Mouse (Mus musculus) ES-Bruce4 (cell line): ENCODE measurements around the gene 9430015G10Rik. TPM values are rescaled to one million over a fixed set of nuclear protein-coding genes. Genes with fewer than 3 reads are reported as not detected.

Source experiments
- H3K27ac ChIP-seq: 2 replicates; pipeline ENCODE4 v1.5.1; 2012; ENCODE audit warnings: low read length, inconsistent platforms; ENCODE audit not compliant: insufficient read depth
- H3K27me3 ChIP-seq: 2 replicates; pipeline ENCODE4 v1.6.1; 2012; ENCODE audit warnings: mild to moderate bottlenecking, low read length, inconsistent platforms; ENCODE audit not compliant: control insufficient read depth, poor library complexity, insufficient read depth, severe bottlenecking
- H3K36me3 ChIP-seq: 2 replicates; pipeline ENCODE4 v1.6.1; 2012; ENCODE audit warnings: inconsistent platforms, mild to moderate bottlenecking, low read length, moderate library complexity; ENCODE audit not compliant: control insufficient read depth, poor library complexity, insufficient read depth, severe bottlenecking
- H3K4me1 ChIP-seq: one replicate; pipeline ENCODE4 v1.8.1; 2011; ENCODE audit warnings: low read length; ENCODE audit not compliant: control insufficient read depth, insufficient read depth
- H3K4me3 ChIP-seq: 2 replicates; pipeline ENCODE4 v1.5.1; 2011; ENCODE audit warnings: low read depth, mild to moderate bottlenecking, low read length
- H3K9ac ChIP-seq: 2 replicates; pipeline ENCODE4 v1.6.1; 2012; ENCODE audit warnings: low read depth, mild to moderate bottlenecking, inconsistent platforms; ENCODE audit not compliant: poor library complexity, severe bottlenecking
- H3K9me3 ChIP-seq: replicated peaks from 2 replicates; pipeline ENCODE4 v1.6.1; 2012; ENCODE audit warnings: mild to moderate bottlenecking, low read length, inconsistent platforms; ENCODE audit not compliant: control insufficient read depth, poor library complexity, insufficient read depth, severe bottlenecking
- CTCF ChIP-seq: IDR thresholded peaks from one replicate; pipeline ENCODE4 v1.8.1; 2011; ENCODE audit warnings: low read depth, low read length
- EP300 ChIP-seq: IDR thresholded peaks from 2 replicates; pipeline ENCODE4 v1.6.1; 2011; ENCODE audit warnings: low read depth, low read length; ENCODE audit not compliant: insufficient read depth
- POLR2A ChIP-seq: IDR thresholded peaks from one replicate; pipeline ENCODE4 v1.8.1; 2011; ENCODE audit warnings: low read length; ENCODE audit not compliant: insufficient read depth
- polyA plus RNA-seq: library from polyadenylated mRNA; stranded (reverse); fragments of >200 nt; gene quantifications from 2 replicates; pipeline ENCODE4 v1.2.4, GENCODE M21; 2011; ENCODE audit warnings: low read depth; ENCODE audit not compliant: missing spikeins, insufficient read depth, insufficient read length

9430015G10Rik gene
- polyA plus RNA-seq, 1 experiment, result 39.7 TPM

DNA sequence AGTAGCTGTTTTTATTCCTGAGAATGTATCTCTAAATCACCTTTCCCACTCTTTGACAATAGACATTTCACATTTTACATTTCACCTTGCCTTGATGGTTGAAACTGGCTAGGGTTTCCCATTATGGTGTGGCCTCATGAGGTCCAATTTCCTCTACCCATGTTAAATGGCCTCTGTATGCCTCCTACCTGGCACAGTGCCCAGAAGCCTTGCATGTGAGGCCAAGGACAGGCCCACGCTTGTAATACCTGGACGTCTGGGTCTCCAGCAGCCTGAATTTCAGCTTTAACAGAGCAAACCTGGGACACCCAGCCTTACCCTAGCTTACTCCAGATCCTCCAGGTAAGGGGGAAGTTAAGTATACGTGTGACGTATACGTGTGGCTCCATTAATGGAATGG is 26.4 kb upstream of the 9430015G10Rik start:
- Histone ChIP-seq H3K36me3 (no peaks in the 10 kb centered on the region), H3K4me3 (no peak overlapping the region), H3K27me3 (no peaks in the 10 kb centered on the region), H3K27ac (no peak overlapping the region), H3K9me3 (no peaks in the 10 kb centered on the region), H3K4me1 (no peaks in the 10 kb centered on the region), H3K9ac (no peak overlapping the region)
- TF ChIP-seq EP300 (no peak), POLR2A (no peak), CTCF (no peak)

DNA sequence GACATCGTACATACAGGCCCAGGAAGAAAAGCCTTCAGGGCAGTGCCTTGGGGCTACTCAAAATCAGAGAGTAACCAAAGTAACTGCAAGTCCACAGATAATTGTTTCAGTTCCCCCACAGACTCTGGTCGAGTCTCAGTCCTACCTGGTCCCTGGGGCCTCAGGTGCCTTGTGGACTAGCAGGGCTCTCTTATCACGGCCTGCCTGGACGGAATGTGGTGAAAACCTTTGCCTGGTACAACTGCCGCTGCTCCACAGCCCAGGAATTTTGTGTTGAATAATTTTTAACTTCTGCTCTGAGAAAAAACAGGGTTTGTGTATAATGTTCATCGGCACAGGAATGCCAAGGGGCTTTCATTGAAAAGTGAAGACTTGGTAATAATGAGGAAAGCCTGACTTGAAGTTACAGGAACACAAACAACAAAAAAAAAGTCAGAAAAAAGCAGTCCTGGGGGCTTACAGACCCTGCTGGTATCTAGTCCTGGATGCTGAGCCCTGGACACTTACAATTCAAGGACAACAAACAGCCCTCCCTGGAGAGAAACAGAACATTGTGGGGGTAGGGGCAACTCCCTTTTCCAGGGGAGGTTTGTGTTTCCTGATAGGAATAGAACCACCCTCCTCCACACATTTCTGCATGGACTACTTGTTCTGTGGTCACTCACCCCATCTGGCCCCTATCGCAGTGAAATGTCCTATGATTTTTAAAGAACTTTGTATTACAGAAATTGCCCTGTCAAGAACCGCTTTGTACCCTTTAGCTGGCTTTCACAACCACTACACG is 25.5 kb upstream of the 9430015G10Rik start:
- Histone ChIP-seq H3K9me3 (no peaks in the 10 kb centered on the region), H3K36me3 (no peaks in the 10 kb centered on the region), H3K27me3 (no peaks in the 10 kb centered on the region), H3K9ac (no peak overlapping the region), H3K4me3 (no peak overlapping the region), H3K4me1 (no peaks in the 10 kb centered on the region), H3K27ac (no peak overlapping the region)
- TF ChIP-seq CTCF (no peak), EP300 (no peak), POLR2A (no peak)

DNA sequence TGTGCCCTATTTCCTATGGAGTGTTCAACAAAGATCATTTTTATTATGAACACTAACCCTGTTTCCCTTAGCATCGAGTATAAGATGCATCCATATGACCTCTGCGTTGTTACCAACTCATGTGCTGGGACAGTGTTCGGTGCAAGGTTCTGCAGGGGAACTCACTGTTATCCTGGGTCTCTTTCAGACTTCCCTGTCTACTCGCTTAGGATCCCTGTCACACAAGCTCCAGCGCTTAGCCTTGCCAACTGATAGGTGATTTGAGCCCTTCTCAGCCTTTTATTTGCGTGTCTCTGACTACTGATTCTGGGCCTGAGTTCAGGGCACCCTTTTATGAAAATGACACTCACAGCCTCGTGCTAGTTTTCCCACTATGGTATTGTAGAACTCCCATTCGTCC is 24.5 kb upstream of the 9430015G10Rik start:
- H3K9me3 ChIP-seq, result no peaks in the 10 kb centered on the region
- no peaks in the 10 kb centered on the region for H3K27me3 ChIP-seq
- no peaks in the 10 kb centered on the region for H3K36me3 ChIP-seq
- no peak overlapping the region for H3K27ac ChIP-seq
- H3K4me1 ChIP-seq, result no peaks in the 10 kb centered on the region
- H3K4me3 ChIP-seq, result no peak overlapping the region
- H3K9ac ChIP-seq, result no peak overlapping the region
- TF ChIP-seq CTCF (no peak), EP300 (no peak), POLR2A (no peak)

DNA sequence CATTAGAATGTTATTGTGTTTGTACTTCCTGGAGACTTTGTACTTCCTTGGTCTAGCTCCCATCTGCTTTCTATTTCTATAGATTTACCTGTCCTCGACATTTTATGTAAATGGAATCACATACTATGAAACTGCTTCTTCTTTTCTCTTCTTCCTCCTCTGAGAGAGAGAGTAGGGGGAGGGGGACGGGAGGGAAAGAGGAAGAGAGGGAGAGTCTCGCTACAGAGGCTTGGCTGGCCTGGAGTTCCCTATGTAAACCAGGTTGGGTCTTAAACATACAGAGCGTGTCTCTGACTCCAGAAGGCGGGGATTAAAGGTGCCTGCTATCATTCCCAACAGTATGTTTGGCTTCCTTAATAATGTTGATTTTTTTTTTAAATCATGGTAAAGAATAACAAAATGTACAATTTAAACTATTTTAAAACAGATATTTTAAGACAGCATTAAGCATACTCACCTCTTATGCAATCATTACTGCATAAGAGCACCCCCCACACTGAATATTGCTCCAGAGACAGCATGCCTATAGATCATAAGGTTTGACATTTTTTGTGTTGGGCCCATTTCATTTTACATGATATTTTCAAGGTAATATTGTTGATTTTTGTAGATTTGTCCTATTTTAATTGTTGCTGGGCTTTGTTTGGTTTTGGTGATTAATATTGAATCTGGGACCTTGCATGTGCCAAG is 22.2 kb upstream of the 9430015G10Rik start:
- Histone ChIP-seq H3K9me3 (no peaks in the 10 kb centered on the region), H3K36me3 (no peaks in the 10 kb centered on the region), H3K4me3 (no peak overlapping the region), H3K27ac (no peak overlapping the region), H3K9ac (no peak overlapping the region), H3K27me3 (no peaks in the 10 kb centered on the region), H3K4me1 (no peaks in the 10 kb centered on the region)
- TF ChIP-seq EP300, result no peak
- TF ChIP-seq CTCF, result no peak
- TF ChIP-seq POLR2A, result no peak

DNA sequence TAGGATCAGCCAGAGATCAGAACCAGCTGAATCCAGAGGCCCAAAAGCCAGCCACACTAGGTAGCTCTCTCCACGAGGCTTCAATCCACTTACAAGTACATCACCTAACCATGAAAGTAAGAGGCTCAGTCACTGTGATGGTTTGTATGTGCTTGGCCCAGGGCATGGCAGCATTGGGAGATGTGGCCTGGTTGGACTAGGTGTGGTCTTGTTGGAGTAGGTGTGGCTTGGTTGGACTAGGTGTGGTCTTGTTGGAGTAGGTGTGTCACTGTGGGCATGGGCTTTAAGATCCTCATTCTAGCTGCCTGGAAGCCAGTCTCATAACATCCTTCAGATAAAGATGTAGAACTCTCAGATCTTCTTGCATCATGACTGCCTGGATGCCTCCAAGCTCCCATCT is 18.5 kb upstream of the 9430015G10Rik start:
- Histone ChIP-seq H3K27me3 (no peaks in the 10 kb centered on the region), H3K4me1 (no peaks in the 10 kb centered on the region), H3K4me3 (no peak overlapping the region), H3K36me3 (no peaks in the 10 kb centered on the region), H3K9me3 (no peaks in the 10 kb centered on the region), H3K27ac (no peak overlapping the region), H3K9ac (no peak overlapping the region)
- no peak for TF ChIP-seq EP300
- TF ChIP-seq CTCF, result no peak
- TF ChIP-seq POLR2A, result no peak

DNA sequence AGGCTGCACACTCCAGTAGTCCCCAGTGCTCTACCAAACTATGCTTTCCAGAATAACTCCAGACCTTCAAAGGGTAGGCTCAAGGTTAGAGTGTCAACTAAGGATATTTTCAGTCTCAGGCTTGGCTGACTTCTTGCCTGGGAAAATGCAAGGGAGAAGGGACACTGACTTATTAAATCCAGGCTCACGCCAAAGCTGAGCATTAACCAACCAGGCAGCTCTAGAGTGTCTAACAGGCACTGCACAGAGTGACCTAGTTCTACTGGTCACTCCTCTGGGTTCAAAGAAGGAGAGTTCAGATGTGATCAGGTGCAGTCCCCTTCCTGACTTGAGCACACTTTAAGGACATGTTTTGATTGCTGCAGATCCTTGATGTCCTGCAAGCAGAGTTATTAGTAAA is 17.0 kb upstream of the 9430015G10Rik start:
- Histone ChIP-seq H3K9me3 (no peaks in the 10 kb centered on the region), H3K27ac (no peak overlapping the region), H3K36me3 (no peaks in the 10 kb centered on the region), H3K27me3 (no peaks in the 10 kb centered on the region), H3K4me1 (peaks cover under 1% of the 10 kb centered on the region), H3K9ac (no peak overlapping the region), H3K4me3 (no peak overlapping the region)
- TF ChIP-seq CTCF (no peak), EP300 (no peak), POLR2A (no peak)
